ENCODE assay signal across 8 mouse cellular contexts in the genomic region with DNA sequence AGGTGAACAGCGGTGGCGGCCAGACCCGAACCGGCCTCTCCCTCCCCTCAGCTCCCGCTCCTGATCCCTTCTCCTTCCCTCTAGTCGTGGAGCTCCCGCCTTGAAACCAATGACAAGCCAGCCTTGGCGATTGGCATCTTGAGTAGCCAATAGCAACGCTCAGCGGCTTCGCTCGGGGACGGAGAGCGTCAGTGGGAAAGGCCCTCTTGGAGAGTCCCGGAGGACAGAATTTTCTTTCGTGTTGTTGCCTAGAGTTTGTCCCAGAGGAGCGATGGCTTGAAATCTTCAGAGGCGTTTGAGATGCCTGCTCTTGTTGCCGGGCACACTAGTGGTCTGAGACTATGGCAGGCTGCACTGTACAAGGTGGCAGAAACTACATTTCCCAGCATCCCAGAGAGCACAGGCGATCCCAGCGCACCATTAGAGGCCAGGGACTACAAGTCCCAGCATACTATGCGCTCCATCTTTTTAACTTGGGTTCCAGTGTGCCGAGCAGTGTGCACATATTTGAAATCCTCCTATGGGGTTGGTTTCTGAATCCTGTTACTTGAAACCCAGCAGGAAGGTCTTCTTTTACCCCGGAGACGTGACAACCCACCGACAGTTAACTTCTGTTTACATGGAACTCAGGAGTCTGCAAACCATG. TPM values are rescaled to one million over a fixed set of nuclear protein-coding genes. Genes with fewer than 3 reads are reported as not detected.
DNase-seq lines count a peak whose midpoint lies in the region; ATAC-seq and TF ChIP-seq lines count a peak whose summit lies in the region.

Gene Pde6d, minus strand, starts transcription at position 179 of the 646 bp plus-strand sequence.
Gene Cops7b, plus strand, starts transcription at position 454 of the 646 bp plus-strand sequence.

- intact Hi-C loops in gastrocnemius, adult 2 months (cut with DNase I) = no loop called here
- intact Hi-C loops in left cerebral cortex, adult 2 months (cut with DNase I) = no loop called here

- H3K4me3 ChIP-seq in gastrocnemius, adult 2 months = peak within 1 kb of the TSS; percentile 96
- peak within 1 kb of the TSS; percentile 94 for H3K4me3 ChIP-seq in hindbrain, postnatal 0 days (ENCODE audit: low read length)
- peak within 1 kb of the TSS; percentile 82 for H3K4me3 ChIP-seq in left cerebral cortex, adult 2 months

- peak; percentile 91 for ATAC-seq in common myeloid progenitor, adult 5-6 weeks (replicated peaks; ENCODE audit: low read depth, poor library complexity, severe bottlenecking)
- ATAC-seq in hindbrain, postnatal 0 days = peak; percentile 98
- ATAC-seq in megakaryocyte, adult 5-6 weeks (ENCODE audit: poor library complexity, severe bottlenecking) = peak; percentile 89

- 0 out of 2 replicates have a peak, but pooled peaks cover 5% of the 10 kb centered on the region for H3K4me1 ChIP-seq in hindbrain, postnatal 0 days (ENCODE audit: insufficient read depth, low read length)

- H3K9ac ChIP-seq in hindbrain, postnatal 0 days (replicated peaks; ENCODE audit: low read length) = peak within 1 kb of the TSS; percentile 92

- TF ChIP-seq CTCF in gastrocnemius, adult 2 months (IDR thresholded peaks at IDR 0.05) = no peak
- no peak for TF ChIP-seq CTCF in hindbrain, postnatal 0 days (IDR thresholded peaks at IDR 0.05; ENCODE audit: low read depth)
- TF ChIP-seq CTCF in left cerebral cortex, adult 2 months (IDR thresholded peaks at IDR 0.05) = no peak

- DNase-seq in ZHBTc4 (ENCODE audit: low read depth, low spot score) = peak; percentile 97
- peak; percentile 96 for DNase-seq in gastrocnemius, adult 2 months
- peak; percentile 98 for DNase-seq in hindbrain, postnatal 0 days (ENCODE audit: low spot score)
- peak; percentile 94 to 98 for DNase-seq in left cerebral cortex, adult 2 months (ENCODE audit: extremely low spot score in 1 of 2, low spot score in 2 of 2)
- peak; percentile 99 for DNase-seq in right cerebral cortex, adult 2 months (ENCODE audit: low spot score in 2 of 2)
- peak; percentile 97 for DNase-seq in urinary bladder, postnatal 14 days (ENCODE audit: low spot score)

- peak within 1 kb of the TSS; percentile 86 for H3K4me2 ChIP-seq in hindbrain, postnatal 0 days (ENCODE audit: low read depth, low read length)

- H3K9me3 ChIP-seq in hindbrain, postnatal 0 days (ENCODE audit: low read length) = no peaks in the 10 kb centered on the region

- H3K27ac ChIP-seq in gastrocnemius, adult 2 months = peak within 1 kb of the TSS; percentile 93
- peak within 1 kb of the TSS; percentile 78 for H3K27ac ChIP-seq in hindbrain, postnatal 0 days
- peak within 1 kb of the TSS; percentile 85 for H3K27ac ChIP-seq in left cerebral cortex, adult 2 months

- WGBS in hindbrain, postnatal 0 days = under 1% methylated on average over 25 of the region's 26 CpGs

- no peaks in the 10 kb centered on the region for H3K36me3 ChIP-seq in hindbrain, postnatal 0 days (ENCODE audit: insufficient read depth, low read length)

- H3K27me3 ChIP-seq in hindbrain, postnatal 0 days (ENCODE audit: insufficient read depth, low read length) = no peaks in the 10 kb centered on the region

RNA-seq across cellular contexts. Expression of gene Pde6d, which starts in this region (rescaled TPM):
- total RNA-seq in common myeloid progenitor, adult 5-6 weeks (2017) = 7.5 and 8.5 TPM in 2 replicates
- 10 to 100 TPM; 24.3 to 30.3 TPM for total RNA-seq in gastrocnemius, adult 2 months (2021)
- total RNA-seq in hindbrain, postnatal 0 days (2014; rRNA removed) = 36.6 and 39.1 TPM in 2 replicates
- 112 and 121 TPM in 2 replicates for polyA plus RNA-seq in hindbrain, postnatal 0 days (2015; fragmentation: Nextera tagmentation; extraction: Ambion mirVana)
- 10 to 100 TPM; 43.7 to 50.3 TPM for total RNA-seq in left cerebral cortex, adult 2 months (2021)
- total RNA-seq in megakaryocyte, adult 5-6 weeks (2015) = 33.6 and 38.8 TPM in 2 replicates
- 14.3 and 17.2 TPM in 2 replicates for total RNA-seq in megakaryocyte, adult 5-6 weeks (2017)

RNA-seq across cellular contexts. Expression of gene Cops7b, which starts in this region (rescaled TPM):
- 23.3 and 25.8 TPM in 2 replicates for total RNA-seq in common myeloid progenitor, adult 5-6 weeks (2017)
- total RNA-seq in gastrocnemius, adult 2 months (2021) = 10 to 100 TPM; 10.2 to 11.0 TPM
- total RNA-seq in hindbrain, postnatal 0 days (2014; rRNA removed) = 33.6 and 47.0 TPM in 2 replicates
- polyA plus RNA-seq in hindbrain, postnatal 0 days (2015; fragmentation: Nextera tagmentation; extraction: Ambion mirVana) = 44.7 and 48.3 TPM in 2 replicates
- 10 to 100 TPM; 24.5 TPM for total RNA-seq in left cerebral cortex, adult 2 months (2021)
- total RNA-seq in megakaryocyte, adult 5-6 weeks (2015) = 5.8 and 6.8 TPM in 2 replicates
- 11.8 and 30.3 TPM in 2 replicates for total RNA-seq in megakaryocyte, adult 5-6 weeks (2017)

Comparison
In these comparisons a context has a peak if more than half of its experiments do, and no peak if none do; other contexts are left out.
1. Peak in every context shown above with its lines: DNase-seq, ATAC-seq, H3K4me3 ChIP-seq and H3K27ac ChIP-seq.